Mouse (Mus musculus) fibroblast of lung, adult 2 months (primary cell): ENCODE measurements around the gene Tlr4.

Source experiments
- DNase-seq: peaks from one replicate; pipeline ENCODE4 v3.0.0-alpha.2; 2011; ENCODE audit warnings: low read depth

Gene Tlr4

GRCm38 (mm10) chr4:66900126-66900525, 72.7 kb downstream of the Tlr4 start:
- no peak for DNase-seq

GRCm38 (mm10) chr4:66901498-66901897, 74.1 kb downstream of the Tlr4 start:
- DNase-seq: no peak

- DNase-seq: no peak
Observed at GRCm38 (mm10) chr4:66908376-66908775, 81.0 kb downstream of the Tlr4 start.

- DNase-seq: no peak
Observed at GRCm38 (mm10) chr4:66919630-66920372, 92.4 kb downstream of the Tlr4 start.

- peak; percentile 13 for DNase-seq
Observed at GRCm38 (mm10) chr4:66923616-66924276, 96.4 kb downstream of the Tlr4 start.

- no peak for DNase-seq
Observed at GRCm38 (mm10) chr4:66926066-66926465, 98.7 kb downstream of the Tlr4 start.

- no peak for DNase-seq
Observed at GRCm38 (mm10) chr4:66927537-66928088, 100.2 kb downstream of the Tlr4 start.

- no peak for DNase-seq
Observed at GRCm38 (mm10) chr4:66938489-66939061, 111.2 kb downstream of the Tlr4 start.

- no peak for DNase-seq
Observed at GRCm38 (mm10) chr4:66941894-66942293, 114.5 kb downstream of the Tlr4 start.

GRCm38 (mm10) chr4:66943699-66944098, 116.3 kb downstream of the Tlr4 start:
- no peak for DNase-seq

GRCm38 (mm10) chr4:66947657-66948056, 120.3 kb downstream of the Tlr4 start:
- no peak for DNase-seq

GRCm38 (mm10) chr4:66974918-66975317, 147.5 kb downstream of the Tlr4 start:
- no peak for DNase-seq
